Mouse (Mus musculus) cerebellum, adult 9-10 months (tissue): ENCODE results near the gene Cers6.

Source experiments
- DNase-seq: peaks from one replicate; pipeline ENCODE4 v3.0.0; 2022

Gene Cers6

DNA sequence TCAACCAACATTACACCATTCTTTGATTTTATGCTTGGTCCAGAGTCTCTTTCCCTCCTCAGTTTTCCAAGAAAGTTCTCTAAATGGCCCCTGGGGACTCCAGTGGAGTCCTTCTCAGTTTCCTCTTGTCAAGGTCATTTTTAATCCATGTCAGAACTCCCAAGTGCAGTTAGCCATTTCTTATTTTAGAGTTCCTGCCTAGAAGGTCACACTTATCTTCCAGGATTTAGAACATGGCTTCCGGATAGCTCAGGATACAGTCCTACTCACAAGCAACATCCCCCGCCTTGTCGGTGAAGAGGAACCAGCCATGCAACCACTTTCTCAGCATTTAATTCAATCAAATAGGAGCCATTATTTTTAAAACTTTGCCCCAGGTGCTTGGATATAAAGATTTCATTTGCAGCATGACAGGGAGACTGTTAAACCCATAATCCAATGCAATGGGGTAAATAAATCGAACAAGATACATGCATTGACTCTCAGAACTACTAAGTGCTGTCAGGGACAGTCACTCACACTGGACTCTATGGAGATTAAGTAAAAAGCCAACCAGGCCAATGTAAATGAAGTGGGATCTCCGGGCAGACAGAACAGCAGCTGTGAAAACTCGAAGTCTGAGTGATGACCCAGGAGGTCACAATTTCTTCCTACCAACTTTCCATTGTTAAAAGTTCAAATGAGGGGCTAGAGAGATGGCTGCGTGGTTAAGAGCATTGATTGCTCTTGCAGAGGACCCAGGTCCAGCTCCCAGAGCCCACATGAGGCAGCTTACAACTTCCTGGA, 268.4 kb downstream of the Cers6 start:
- DNase-seq = no peak

DNA sequence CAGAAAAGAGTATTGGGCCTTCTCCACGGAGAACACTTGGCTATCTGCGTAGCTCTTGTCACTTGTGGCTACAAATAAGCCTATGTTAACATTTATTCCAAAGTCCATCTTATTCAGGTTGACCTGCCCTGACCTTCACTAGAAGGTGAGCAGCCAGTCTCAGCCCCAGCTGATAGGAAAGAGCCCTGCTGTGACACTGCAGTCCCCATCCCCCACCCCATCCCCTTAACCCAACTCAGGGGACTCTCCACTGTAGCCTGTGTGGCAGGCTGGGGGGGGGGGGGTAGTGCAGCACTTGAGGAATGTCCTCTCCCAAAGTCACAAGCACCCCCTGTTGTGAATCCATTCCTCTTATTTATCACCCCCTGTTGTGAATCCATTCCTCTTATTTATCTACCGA, 270.8 kb downstream of the Cers6 start:
- DNase-seq = no peak

DNA sequence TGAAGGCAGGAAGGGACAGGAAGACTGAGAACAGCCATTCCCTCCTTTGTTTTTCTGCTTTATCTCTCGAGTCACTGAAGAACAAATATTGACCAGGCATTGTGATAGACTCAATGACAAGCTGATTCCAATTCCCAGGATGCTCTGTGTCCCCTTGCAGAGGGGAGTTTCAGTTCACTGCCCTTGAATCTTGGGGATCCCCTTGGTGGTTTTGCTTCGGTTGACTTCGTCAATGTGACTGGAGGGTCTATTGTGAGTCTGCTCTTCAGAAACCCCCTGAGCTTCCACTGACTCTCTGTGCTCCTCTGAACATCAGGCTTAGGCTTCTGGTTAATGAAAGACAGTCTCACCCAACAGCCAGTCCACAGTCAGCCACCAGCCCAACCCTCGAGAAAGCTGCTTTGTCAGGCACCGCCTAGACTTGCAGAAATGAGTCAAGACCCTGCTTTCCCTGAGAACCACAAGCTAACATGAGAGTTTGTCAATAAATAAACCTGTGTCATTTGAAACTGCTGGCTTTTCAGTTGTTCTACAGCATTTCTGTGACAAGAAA, 271.3 kb downstream of the Cers6 start:
- DNase-seq = no peak

DNA sequence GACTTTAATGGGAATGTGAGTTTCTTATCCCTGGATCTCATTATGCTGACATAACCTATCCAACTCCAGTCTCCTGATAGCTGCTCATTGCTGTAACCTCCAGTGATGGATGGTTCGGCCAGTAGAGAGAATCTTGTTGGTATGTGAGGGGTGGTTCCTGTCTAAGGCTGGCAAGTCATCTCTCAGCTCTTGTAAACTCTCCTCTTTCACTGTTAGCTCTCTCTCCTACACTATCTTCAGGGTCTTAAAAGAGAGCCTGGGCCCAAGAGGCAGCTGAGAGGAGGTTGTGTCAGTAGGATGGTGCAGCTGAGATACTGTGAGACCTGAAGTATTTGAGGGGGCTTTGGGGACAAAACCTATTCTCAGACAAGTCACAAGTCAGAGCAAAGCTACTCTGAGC, 272.9 kb downstream of the Cers6 start:
- DNase-seq = no peak

DNA sequence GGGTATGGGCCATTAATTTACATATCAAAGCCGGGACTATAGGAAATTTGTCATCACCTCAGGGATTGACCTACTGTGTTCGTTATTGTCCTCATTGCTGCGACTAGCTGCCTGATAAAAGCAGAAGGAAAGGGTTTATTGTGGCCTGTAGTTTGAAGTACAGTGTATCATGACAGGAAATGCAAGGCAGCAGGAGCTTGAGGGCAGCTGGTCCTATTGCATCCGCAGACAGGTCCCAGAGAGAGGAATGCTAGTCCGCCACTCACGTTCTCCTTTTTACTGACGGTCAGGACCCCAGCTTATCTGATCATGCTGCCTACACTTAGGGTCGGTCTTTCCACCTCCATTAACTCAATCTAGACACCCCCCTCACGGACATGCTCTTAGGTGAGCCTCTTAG, 273.7 kb downstream of the Cers6 start:
- no peak for DNase-seq

DNA sequence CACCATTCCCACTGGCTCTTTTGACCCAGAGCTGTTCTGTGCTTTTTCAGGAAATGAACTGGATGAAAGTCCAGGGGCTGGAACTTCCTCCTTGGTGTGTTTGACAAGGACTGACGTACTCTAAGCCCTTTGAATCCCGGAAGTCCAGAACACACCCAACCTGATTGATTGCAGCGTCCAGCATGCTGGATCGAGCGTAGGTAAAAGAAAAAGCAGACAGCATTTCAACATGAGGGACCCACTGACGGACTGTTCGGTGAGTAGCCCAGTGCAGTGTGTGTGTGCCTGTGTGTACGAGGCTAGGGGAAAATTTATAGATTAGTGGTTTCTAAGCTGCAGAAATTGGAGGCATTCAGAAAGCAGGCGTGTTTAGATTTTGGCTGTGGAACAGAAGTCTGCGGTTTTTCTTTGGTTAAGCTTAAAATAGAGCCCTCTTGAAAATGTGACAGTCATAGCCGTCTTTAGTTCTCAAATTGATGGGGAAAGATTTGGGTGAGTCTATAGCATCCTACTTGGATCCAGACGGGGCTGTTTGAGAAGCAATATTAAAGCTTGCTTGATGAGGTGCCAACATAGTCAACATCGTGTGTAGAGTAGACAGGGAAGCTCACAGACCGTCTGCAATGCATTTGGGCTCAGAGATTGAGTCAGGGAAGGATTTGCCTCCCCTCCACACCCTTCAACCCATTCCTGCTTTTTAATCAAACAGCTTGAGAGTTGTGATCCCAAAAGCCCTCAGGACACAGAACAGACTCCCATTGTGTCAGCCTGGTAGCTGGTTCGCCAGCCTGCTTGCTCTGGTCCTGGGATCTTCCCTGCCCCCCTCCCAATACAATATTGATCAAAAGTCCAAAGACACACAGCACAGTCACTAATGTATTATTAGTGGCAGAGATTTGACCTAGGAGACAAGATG, 274.7 kb downstream of the Cers6 start, which contains the start of gene Nostrin:
TSS of gene Nostrin (plus strand) at position 140 of the 916 bp plus-strand sequence.
- no peak for DNase-seq

DNA sequence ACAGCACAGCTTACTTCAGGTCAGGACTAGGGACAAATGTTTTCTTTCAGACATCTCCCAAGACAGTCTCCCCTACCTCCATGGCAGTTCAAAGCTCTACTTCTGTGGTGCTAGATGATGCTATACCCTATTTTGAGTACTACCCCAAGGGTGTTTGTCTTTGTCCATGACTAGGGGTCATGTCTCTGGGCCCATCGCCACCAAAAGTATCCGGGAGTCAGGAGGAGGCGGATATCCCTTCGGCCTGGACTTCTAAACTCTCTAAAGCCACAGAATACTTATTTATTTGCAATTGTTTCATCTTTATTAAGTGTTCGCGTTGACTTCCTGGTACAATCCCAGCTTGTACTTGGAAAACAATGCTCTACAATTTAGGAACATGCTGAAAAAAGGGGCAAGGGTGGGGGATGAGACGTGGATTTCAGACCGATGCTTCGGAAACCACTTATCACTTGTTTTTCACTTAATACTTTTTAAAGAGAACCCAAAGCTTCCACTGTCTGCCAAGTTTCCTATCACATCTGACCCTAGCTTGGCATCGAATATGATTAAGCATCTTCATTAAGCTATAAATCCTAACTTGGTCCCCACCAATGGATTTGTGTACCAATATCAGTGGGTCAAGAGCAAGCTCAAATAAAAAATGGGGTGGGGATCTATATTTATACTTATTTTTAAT, 276.3 kb downstream of the Cers6 start:
- no peak for DNase-seq

DNA sequence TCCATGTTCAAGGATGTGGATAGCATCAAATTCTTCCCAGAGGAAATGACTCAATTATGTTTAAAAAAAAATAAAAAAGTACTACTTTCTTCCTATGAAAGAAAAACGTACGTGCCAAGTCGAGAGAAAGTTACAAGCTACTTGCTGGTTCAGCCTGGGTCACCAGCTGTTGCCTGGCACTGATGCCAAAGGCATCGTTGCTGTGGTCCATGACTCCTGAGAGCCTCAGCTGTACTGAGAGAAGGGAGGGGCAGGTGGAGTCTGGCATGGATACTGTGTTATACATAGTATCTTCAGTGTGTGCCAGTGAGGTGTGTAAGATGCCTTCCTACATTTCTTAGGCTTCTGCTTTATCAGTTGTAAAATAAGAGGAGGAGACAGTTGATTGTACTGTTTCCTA, 277.5 kb downstream of the Cers6 start:
- no peak for DNase-seq

DNA sequence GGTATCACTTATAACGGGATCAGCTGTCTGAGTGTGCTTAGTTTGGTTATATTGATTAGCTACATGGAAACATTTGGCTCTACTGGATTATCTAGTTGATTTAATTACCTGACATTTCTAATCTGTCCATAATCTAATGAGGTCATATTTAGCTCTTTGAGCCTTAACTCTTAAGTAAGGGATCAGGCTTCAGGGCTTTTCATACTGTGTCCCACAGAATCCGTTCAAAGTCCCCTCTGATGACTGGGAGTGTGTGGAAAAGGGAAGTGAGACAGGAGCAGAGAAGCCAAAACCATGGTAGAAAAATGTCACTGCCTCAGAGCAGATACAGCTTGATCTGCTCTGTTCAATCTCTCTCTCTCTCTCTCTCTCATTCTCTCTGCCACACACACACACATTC, 279.0 kb downstream of the Cers6 start:
- no peak for DNase-seq

DNA sequence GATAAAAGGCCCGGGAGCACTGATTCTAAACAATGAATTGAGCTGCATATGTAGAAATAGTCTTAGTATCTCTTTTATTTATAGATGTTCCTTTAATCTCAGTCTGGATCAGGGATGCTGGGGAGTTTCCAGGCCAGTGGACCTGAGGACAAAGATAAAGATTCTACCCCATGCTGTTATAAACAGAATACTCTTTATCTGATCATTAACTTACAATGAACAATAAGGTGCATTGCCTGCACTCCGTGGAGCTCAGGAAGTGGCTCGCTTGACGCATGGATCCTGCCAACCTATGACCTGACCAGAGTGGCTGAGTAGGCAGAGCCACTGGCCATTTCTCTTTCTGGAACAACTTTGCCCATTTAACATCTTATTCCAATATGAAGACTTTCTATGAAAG, 279.6 kb downstream of the Cers6 start:
- DNase-seq = no peak

DNA sequence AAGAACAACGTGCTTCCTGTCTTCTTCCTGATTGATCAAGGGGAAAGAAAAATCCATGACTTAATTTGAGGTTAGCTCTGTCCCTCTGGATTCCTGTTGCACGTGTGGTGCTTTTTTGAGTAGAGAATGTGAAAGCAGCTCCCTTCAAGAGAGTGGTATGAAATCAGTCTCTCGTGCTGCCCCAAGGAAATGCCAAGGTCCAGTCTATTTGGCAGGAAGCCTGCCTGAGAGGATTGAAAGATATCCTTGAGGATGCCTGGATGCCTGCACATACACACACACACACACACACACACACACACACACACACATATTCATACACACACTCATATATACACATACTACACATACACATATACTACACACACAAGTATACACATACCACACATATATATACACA, 287.4 kb downstream of the Cers6 start:
- no peak for DNase-seq

DNA sequence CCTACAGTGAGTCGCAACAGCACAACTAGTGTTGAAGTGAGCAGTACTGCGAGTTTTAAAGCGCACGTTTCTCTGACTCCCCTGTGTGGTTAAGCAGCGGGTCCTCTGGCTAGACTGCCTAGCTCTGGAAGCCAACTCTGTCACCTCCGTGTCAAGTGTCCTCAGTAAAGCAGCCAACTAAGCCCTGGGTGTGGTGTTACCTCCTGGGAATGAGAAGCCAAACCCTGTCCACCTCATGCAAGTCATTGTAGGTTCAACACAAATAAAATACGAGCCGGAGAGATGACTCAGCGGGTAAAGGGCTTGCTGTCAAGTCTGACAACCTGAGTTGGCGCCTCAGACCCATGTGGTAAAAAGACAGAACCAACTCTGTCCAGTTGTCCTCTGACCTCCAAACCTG, 287.9 kb downstream of the Cers6 start:
- no peak for DNase-seq

DNA sequence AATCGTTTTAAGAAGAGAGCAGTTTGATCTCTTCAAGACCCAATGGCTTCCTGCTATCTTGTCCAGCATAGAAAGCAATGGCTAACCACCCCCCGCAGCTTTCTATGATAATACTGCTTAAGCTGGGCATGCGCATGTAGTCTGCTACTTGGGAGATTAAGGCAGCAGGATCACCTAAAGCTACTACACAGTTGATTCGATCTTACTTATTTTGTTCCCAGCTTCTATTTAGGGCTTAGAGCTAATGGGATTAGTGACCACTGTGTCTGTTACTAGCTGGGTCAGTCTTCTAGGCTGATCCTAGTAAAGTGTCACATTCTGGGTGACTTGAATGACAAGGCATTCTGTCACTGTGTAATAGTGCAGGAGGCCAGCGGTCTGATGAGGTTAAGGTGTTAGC, 289.6 kb downstream of the Cers6 start:
- DNase-seq = no peak

DNA sequence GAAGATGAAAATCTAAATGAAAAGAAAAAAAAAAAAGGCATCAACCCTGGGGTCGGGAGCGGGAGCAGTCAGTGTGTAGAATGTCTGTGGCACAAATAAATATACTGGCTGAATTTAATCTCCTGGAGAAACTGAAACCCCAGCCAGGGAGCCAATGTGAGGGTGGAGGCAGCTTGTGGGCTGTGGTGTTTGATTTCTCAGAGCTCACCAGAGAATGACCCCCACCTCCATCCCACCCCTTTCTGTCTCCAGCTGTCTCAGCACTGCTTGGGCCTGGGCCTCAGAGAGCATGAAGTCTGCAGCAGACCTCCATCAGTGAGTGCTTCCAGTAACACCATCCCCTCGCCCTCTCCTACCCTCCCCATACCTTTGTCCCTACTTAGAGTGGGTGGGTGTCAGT, 294.6 kb downstream of the Cers6 start:
- no peak for DNase-seq

DNA sequence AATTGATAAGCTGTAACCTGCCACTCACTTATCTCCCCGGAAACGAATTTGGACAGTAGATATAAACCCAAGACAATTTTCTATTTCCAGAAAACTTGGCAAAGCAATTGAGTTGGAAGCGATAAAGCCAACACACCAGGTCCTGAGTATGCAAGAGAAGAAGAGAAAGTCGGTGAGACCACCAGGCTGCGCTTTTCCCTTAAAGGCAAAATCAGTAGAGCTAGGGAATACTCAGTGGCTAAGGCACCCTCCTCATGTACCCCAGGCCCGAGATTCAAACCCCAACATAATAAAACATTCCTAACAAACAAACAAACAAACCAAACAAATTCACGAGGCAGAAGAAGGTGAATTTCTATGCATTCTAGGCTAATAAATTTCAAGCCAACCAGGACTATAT, 295.0 kb downstream of the Cers6 start:
- DNase-seq = no peak

DNA sequence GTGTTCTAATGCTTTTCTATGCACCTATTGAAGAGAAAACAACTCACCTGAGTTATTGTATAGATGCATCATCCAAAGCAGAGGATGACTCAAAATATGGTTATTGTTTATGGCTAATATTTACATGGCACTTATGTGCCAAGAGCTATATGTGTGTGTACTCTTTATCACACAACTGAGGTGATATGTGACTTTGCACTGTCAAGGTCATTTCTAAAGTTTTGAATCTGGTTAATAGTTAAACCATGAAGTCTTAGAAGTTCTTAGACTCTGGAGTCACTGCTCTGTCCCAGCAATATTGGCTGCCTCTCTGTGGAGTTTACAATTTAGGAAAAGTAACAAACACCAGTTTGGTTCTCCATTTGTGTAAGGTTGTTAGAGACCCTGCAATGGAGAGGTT, 297.7 kb downstream of the Cers6 start:
- no peak for DNase-seq
